Mouse (Mus musculus) midbrain, embryonic 11.5 days (tissue): ENCODE measurements around the gene Slc16a13. TPM values are rescaled to one million over a fixed set of nuclear protein-coding genes. Genes with fewer than 3 reads are reported as not detected.

Source experiments
- ATAC-seq: fragments of 200-750 bp; cut with Nextera tagmentation; 2 replicates; pipeline ENCODE4 v1.8.0; 2017; ENCODE audit warnings: moderate TSS enrichment, moderate library complexity; ENCODE audit not compliant: low FRiP score
- DNase-seq: peaks from one replicate; pipeline ENCODE4 v3.0.0; 2015; ENCODE audit warnings: low spot score; ENCODE audit errors: missing footprints
- H3K27ac ChIP-seq: fragments of 300-500 bp; sonication (generic); 2 replicates; pipeline ENCODE4 v1.5.1; 2014; ENCODE audit warnings: low read depth, low read length
- H3K27me3 ChIP-seq: fragments of 300-500 bp; sonication (generic); 2 replicates; pipeline ENCODE4 v1.6.1; 2014; ENCODE audit warnings: mild to moderate bottlenecking, low read length, moderate library complexity, mixed read lengths; ENCODE audit not compliant: control insufficient read depth, insufficient read depth
- H3K36me3 ChIP-seq: fragments of 300-500 bp; sonication (generic); 2 replicates; pipeline ENCODE4 v1.6.1; 2014; ENCODE audit warnings: mild to moderate bottlenecking, low read length, moderate library complexity, mixed read lengths; ENCODE audit not compliant: control insufficient read depth, insufficient read depth
- H3K4me1 ChIP-seq: fragments of 300-500 bp; sonication (generic); 2 replicates; pipeline ENCODE4 v1.6.1; 2014; ENCODE audit warnings: low read length; ENCODE audit not compliant: control insufficient read depth, insufficient read depth
- H3K4me2 ChIP-seq: fragments of 300-500 bp; sonication (generic); 2 replicates; pipeline ENCODE4 v1.6.1; 2014; ENCODE audit warnings: mild to moderate bottlenecking, moderate library complexity
- H3K4me3 ChIP-seq: fragments of 300-500 bp; sonication (generic); 2 replicates; pipeline ENCODE4 v1.5.1; 2014; ENCODE audit warnings: low read depth, low read length
- H3K9ac ChIP-seq: fragments of 300-500 bp; sonication (generic); 2 replicates; pipeline ENCODE4 v1.6.1; 2014; ENCODE audit warnings: low read length
- H3K9me3 ChIP-seq: fragments of 300-500 bp; sonication (generic); 2 replicates; pipeline ENCODE4 v1.6.1; 2016; ENCODE audit warnings: low read length; ENCODE audit not compliant: control insufficient read depth
- WGBS: fragments of 180-500 bp; shearing (Covaris S2); extraction: QIAGEN DNeasy Blood & Tissue Kit; methylation state at CpG from one replicate; pipeline ENCODE4 v1.1.7; 2014; 5-methylcytosine and 5-hydroxymethylcytosine counted together
- polyA plus RNA-seq: library from polyadenylated mRNA; unstranded; fragments of >200 nt; fragmentation: Nextera tagmentation; extraction: Ambion mirVana; gene quantifications from 2 replicates; pipeline ENCODE4 v1.2.1, GENCODE M21; 2014

Gene Slc16a13
- polyA plus RNA-seq, 1 experiment from 2014 or later, result 15.8 TPM

GRCm38 (mm10) chr11:70234037-70234436, 13.2 kb upstream of the Slc16a13 start:
- Histone ChIP-seq H3K36me3 (peaks cover 6% of the 10 kb centered on the region), H3K9ac (no peak overlapping the region), H3K9me3 (no peaks in the 10 kb centered on the region), H3K27me3 (peaks cover 13% of the 10 kb centered on the region), H3K27ac (no peak overlapping the region), H3K4me1 (peaks cover 23% of the 10 kb centered on the region), H3K4me3 (no peak overlapping the region), H3K4me2 (no peak overlapping the region)
- no peak for ATAC-seq
- 60% methylated on average over 5 of the region's 5 CpGs for WGBS
- no peak for DNase-seq

- WGBS, result 33% methylated on average over 8 of the region's 8 CpGs
Observed at GRCm38 (mm10) chr11:70233016-70233415, 12.2 kb upstream of the Slc16a13 start.

GRCm38 (mm10) chr11:70232546-70232945, 11.7 kb upstream of the Slc16a13 start:
- Histone ChIP-seq H3K36me3 (peaks cover 6% of the 10 kb centered on the region), H3K4me2 (peak overlapping the region; percentile 54), H3K4me1 (peaks cover 15% of the 10 kb centered on the region), H3K27ac (no peak overlapping the region), H3K27me3 (peaks cover 28% of the 10 kb centered on the region), H3K4me3 (peak overlapping the region; percentile 26), H3K9ac (peak overlapping the region; percentile 55), H3K9me3 (no peaks in the 10 kb centered on the region)
- peak; percentile 95 for DNase-seq
- no peak for ATAC-seq
- WGBS, result 8% methylated on average over 10 of the region's 10 CpGs

More at GRCm38 (mm10) chr11:70233016-70233415, 12.2 kb upstream of the Slc16a13 start:
- DNase-seq (no peak), ATAC-seq (no peak)
- peaks cover 15% of the 10 kb centered on the region for H3K4me1 ChIP-seq
- peak overlapping the region; percentile 26; the same call in 1 of the 2 replicates for H3K4me3 ChIP-seq
- peak overlapping the region; percentile 55 for H3K9ac ChIP-seq
- peaks cover 6% of the 10 kb centered on the region for H3K36me3 ChIP-seq
- H3K27ac ChIP-seq, result no peak overlapping the region
- H3K27me3 ChIP-seq, result peaks cover 23% of the 10 kb centered on the region
- no peaks in the 10 kb centered on the region for H3K9me3 ChIP-seq
- H3K4me2 ChIP-seq, result peak overlapping the region; percentile 54

- ATAC-seq (peak; percentile 61), DNase-seq (peak; percentile 99)
- H3K27me3 ChIP-seq, result peaks cover 49% of the 10 kb centered on the region
- no peak overlapping the region for H3K9ac ChIP-seq
- peak overlapping the region; percentile 19; the same call in 1 of the 2 replicates for H3K4me3 ChIP-seq
- H3K27ac ChIP-seq, result no peak overlapping the region
- H3K9me3 ChIP-seq, result no peaks in the 10 kb centered on the region
- WGBS, result 2% methylated on average over 32 of the region's 32 CpGs
- peaks cover 5% of the 10 kb centered on the region; the same call in 1 of the 2 replicates for H3K4me1 ChIP-seq
- H3K4me2 ChIP-seq, result peak overlapping the region; percentile 17; the same call in 1 of the 2 replicates
- 0 out of 2 replicates have a peak, but pooled peaks cover 2% of the 10 kb centered on the region for H3K36me3 ChIP-seq
Observed at GRCm38 (mm10) chr11:70230239-70230727, 9.4 kb upstream of the Slc16a13 start.

- H3K4me1 ChIP-seq, result peaks cover 5% of the 10 kb centered on the region; the same call in 1 of the 2 replicates
- H3K4me2 ChIP-seq, result peak within 1 kb of the TSS; percentile 32
- H3K9ac ChIP-seq, result peak within 1 kb of the TSS; percentile 43; the same call in 1 of the 2 replicates
- H3K9me3 ChIP-seq, result no peaks in the 10 kb centered on the region
- no peaks in the 10 kb centered on the region for H3K36me3 ChIP-seq
- WGBS, result 2% methylated on average over 39 of the region's 39 CpGs
- H3K27me3 ChIP-seq, result peaks cover 53% of the 10 kb centered on the region
- no peak within 1 kb of the TSS for H3K27ac ChIP-seq
- ATAC-seq (peak; percentile 1; the same call in 1 of the 2 replicates), DNase-seq (no peak)
- peak within 1 kb of the TSS; percentile 19 for H3K4me3 ChIP-seq
Observed at GRCm38 (mm10) chr11:70229260-70230010, 8.6 kb upstream of the Slc16a13 start, which contains the start of gene Bcl6b. Bcl6b (minus strand) TSS chr11:70229798.

- Histone ChIP-seq H3K9me3 (no peaks in the 10 kb centered on the region), H3K9ac (peak overlapping the region; percentile 43; the same call in 1 of the 2 replicates), H3K27me3 (peaks cover 53% of the 10 kb centered on the region), H3K27ac (no peak overlapping the region), H3K4me3 (peak overlapping the region; percentile 19), H3K36me3 (no peaks in the 10 kb centered on the region), H3K4me1 (peaks cover 5% of the 10 kb centered on the region; the same call in 1 of the 2 replicates), H3K4me2 (peak overlapping the region; percentile 32)
- ATAC-seq, result peak; percentile 57
- 2% methylated on average over 19 of the region's 19 CpGs for WGBS
- DNase-seq, result peak; percentile 98
Observed at GRCm38 (mm10) chr11:70228828-70229227, 8.0 kb upstream of the Slc16a13 start.

- Histone ChIP-seq H3K36me3 (no peaks in the 10 kb centered on the region), H3K27me3 (peaks cover 53% of the 10 kb centered on the region), H3K4me3 (no peak overlapping the region), H3K27ac (no peak overlapping the region), H3K9me3 (no peaks in the 10 kb centered on the region), H3K9ac (no peak overlapping the region), H3K4me1 (peaks cover 5% of the 10 kb centered on the region; the same call in 1 of the 2 replicates), H3K4me2 (no peak overlapping the region)
- ATAC-seq (no peak), DNase-seq (no peak)
- WGBS, result 84% methylated on average over 4 of the region's 4 CpGs
Observed at GRCm38 (mm10) chr11:70227661-70228245, 6.9 kb upstream of the Slc16a13 start.

- H3K4me3 ChIP-seq, result no peak overlapping the region
- WGBS, result 50% methylated on average over 5 of the region's 5 CpGs
- H3K4me2 ChIP-seq, result no peak overlapping the region; the same call in 1 of the 2 replicates
- no peaks in the 10 kb centered on the region for H3K36me3 ChIP-seq
- no peak for DNase-seq
- no peaks in the 10 kb centered on the region; the same call in 1 of the 2 replicates for H3K4me1 ChIP-seq
- H3K9ac ChIP-seq, result no peak overlapping the region
- ATAC-seq, result no peak
- H3K27me3 ChIP-seq, result peaks cover 53% of the 10 kb centered on the region
- no peaks in the 10 kb centered on the region for H3K9me3 ChIP-seq
- H3K27ac ChIP-seq, result no peak overlapping the region
Observed at GRCm38 (mm10) chr11:70227126-70227525, 6.3 kb upstream of the Slc16a13 start.

GRCm38 (mm10) chr11:70226602-70226890, 5.7 kb upstream of the Slc16a13 start:
- DNase-seq (peak; percentile 90), ATAC-seq (no peak)
- Histone ChIP-seq H3K36me3 (no peaks in the 10 kb centered on the region), H3K4me1 (peaks cover 4% of the 10 kb centered on the region), H3K9ac (peak overlapping the region; percentile 36; the same call in 1 of the 2 replicates), H3K27ac (no peak overlapping the region), H3K4me2 (peak overlapping the region; percentile 16), H3K9me3 (no peaks in the 10 kb centered on the region), H3K27me3 (peaks cover 53% of the 10 kb centered on the region), H3K4me3 (peak overlapping the region; percentile 0; the same call in 1 of the 2 replicates)
- WGBS, result 6% methylated on average over 18 of the region's 18 CpGs
